Mouse (Mus musculus) layer of hippocampus, adult 18-20 months (tissue): ENCODE measurements around the gene Smc1a. TPM values are rescaled to one million over a fixed set of nuclear protein-coding genes. Genes with fewer than 3 reads are reported as not detected.

Experiments used
- DNase-seq, 2 experiments: peaks; one replicate each; pipeline ENCODE4 v3.0.0; 2022; ENCODE audit warnings: low spot score in 2 of 2
- long read RNA-seq: library from polyadenylated mRNA; stranded (forward); transcript quantifications from one replicate; pipeline ENCODE4 v2.0.0, GENCODE M21; 2021
- total RNA-seq, 2 experiments: library from RNA; stranded (reverse); gene quantifications; 2 replicates each; pipeline ENCODE4 v1.2.3; 2021

The Smc1a gene
- total RNA-seq: 10 to 100 TPM; 49.4 to 49.9 TPM
- long read RNA-seq, full-length matches to known transcripts: 53 of 66 reads
- long read RNA-seq, partial matches to known transcripts: 8 of 66 reads
- long read RNA-seq, other reads (novel, unspliced or antisense): 5 of 66 reads

DNA sequence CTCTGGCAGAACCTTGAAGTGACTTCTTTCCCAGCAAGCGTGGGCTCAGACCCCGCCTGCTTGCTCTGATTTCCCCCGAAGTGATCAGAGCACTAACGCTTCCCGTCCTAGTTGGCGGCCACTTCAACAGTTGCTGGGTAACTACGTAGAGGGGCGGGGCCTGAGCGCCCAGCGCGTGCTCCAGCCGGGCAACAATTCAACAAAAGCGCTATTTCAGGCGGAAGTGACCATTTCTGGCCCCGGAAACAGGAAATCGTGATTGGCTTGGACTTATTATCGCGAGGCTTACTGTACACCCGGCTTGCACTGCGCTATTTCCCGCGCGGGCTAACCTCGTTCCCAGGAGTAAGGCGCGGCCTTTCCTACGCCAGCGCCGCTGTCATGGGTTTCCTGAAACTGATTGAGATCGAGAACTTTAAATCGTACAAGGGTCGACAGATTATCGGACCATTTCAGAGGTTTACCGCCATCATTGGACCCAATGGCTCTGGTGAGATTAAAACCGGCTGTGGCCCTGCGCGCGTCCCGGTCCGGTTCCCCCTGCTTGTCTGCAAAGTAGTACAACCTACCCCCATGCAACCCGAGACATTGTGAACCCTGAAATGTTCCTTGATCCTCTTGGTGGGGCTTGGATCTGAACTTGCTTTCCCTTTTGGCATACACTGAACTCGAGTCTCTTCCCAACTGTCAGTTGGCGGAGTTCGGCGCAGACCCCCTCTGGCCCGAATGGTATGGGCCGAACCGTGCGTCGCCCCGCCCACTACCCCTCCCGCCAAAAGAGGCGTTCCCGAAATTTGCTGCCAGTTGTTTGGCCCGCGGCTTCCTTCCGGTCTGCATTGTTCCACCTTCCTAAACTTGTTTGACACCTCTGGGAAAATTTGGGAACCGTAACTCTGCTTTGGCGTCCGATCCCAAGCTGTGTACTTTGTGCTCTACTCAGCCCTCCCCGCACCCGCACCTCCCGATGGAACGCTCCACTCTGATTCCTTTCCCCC lies at the start of gene Smc1a, which contains the start of gene Ribc1:
Smc1a (plus strand) TSS at position 278 of the 995 bp plus-strand sequence.
Ribc1 (minus strand) TSS at position 145 of the 995 bp plus-strand sequence.
- peak; percentile 87 to 95 for DNase-seq

DNA sequence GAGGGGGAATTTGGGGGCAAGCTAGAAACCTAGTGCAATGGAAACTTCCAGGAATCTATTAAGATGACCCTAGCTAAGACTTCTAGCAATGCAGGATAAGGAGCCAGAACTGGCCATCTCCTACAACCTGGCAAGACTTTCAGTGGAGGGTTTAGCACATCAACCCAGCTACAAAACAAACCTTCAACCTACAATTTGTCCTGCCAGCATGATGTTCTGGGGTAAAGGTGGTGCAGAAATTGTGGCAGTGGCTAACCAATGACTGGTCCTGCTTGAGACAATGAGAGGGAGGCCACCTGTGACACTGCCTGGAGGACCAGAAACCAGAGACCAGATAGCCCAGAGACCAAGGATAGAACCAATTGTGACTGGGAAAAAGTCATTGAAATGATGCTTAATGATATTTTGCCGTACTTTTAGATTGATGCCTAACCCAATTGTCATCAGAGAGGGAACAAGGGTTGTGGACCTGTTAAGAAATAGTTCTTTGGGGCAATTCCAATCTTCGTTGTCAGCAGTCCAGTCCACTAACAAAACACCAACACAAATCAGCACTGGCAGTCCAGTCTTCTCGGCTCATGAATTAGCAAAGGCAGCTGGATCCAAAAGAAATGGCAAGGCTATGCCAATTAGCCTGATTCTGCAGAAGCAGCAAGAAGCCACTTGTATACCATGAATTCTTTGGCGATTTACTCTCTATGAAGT lies 17.1 kb upstream of the Smc1a start:
- no peak for DNase-seq

DNA sequence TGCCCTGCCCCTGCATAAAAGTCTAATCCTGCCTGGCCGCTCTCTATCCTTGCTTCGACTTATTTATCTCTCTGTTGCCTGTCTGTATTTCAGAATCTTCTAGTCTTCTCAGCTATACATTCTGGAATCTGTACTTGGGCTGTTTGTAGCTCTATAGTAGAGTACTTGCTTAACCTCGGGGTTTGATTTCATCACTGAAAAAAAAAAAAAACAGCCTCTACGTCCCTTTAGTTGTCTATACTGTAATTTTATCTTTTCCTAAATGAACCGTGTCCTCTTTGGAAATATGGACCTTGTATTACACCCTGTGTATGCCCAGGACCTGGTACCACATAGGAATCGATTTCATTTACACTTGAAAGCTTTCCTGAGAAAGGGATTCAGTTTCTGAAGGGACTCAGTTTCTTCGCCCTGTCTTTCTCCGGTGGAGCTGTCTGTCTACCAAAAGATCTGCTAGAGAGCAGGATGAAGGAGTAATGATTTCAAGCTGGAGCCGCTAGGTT lies 15.0 kb upstream of the Smc1a start:
- DNase-seq: no peak

DNA sequence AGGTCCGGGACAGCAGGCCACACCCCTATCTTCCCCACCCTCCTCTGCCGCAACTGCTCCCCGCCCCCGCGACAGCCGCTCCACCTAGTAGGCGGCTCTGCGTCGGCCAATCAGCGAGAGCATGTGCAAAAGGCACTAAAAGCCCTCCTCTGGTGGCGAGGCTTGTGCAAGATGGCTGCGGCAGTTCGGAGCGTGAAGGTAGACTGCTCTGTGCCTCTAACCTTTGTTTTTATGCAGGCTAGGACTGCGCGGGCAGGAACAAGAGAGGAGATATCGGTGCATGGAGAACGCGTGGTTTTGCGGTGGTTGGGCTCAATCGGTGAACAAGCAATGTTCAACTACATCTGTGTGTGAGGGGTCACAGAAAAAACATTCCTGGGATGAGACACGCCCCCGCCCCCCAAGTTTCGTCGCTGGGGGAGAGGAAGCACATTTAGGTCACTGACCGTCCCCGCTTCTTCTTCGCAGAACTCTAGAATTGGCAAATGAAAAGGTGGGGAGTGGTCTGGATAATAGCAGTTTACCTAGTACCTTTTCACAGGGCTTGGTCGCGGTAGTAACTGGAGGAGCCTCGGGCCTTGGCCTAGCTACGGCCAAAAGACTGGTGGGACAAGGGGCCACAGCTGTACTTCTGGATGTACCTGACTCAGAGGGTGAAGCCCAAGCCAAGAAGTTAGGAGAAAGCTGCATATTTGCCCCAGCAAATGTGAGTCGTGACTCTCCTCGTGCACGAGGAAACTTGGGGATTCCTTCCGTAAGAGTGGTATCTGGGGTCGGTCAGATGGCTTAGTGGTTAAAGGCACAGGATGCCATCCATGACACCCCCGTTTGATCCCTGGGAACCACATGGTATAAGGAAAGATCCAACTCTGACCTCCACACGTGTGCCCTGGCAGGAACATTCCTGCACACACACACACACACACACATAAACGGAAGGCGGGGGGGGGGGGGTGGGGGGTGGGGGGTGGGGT lies 14.2 kb upstream of the Smc1a start, which contains the start of gene Hsd17b10:
Hsd17b10 (plus strand) TSS at position 109 of the 974 bp plus-strand sequence.
- peak; percentile 80 to 87 for DNase-seq

DNA sequence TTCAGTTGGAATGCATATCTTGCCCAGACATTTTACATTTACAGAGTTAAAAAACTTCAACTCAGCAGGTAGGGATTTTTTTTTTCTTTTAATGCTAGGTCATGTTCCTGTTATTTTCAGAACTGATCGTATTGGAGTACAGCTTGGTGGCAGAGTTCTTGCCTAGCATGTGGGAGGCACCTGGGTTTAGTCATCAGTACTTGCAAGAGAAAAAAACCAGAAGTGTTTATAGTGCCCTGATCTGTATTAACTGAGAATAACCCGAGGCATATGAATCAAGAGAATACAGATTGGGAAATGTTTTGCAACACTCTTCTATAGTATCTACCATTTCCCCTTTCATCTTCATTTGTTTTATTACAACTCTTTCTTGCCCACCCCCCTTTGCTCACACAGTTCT lies 13.4 kb upstream of the Smc1a start:
- no peak for DNase-seq

DNA sequence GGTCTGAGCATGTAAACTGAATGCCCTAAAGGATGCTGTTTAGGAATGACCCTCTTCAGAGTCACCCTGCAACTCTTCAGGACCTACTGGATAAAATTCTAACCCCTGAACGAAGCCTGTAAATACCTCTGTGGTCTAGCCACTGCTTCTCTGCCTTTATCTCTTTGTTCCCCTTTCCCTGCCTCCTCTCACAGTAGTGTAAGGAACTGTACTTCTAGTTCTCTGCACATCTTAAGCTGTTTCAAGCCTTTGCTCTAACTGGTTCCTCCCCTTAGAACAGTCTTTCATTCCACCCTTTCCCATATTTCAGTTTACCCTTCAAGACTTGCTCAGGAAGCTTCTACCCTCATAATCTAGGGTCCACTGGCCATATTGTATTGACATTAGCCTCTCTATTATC lies 8.4 kb upstream of the Smc1a start:
- DNase-seq: no peak

DNA sequence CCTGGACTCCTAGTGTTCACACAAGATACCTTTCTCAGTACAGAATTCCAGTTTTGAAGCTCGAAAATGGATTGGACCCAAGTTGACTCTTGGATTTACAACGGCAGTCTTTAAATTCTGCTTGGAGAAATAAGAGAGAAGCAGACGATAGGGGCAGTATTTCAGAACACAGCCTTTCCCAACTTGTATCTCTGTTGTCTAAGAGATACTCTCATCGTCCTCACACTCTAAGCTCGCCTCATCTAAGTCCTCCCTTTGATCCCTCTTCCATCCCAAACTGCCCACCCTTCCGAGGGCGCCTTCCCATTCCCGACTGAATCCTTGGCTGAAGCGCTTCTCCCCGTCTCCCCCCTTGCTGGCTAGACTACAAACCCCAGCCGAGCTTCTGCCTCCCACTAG lies 477 bp upstream of the Smc1a start:
- no peak for DNase-seq

DNA sequence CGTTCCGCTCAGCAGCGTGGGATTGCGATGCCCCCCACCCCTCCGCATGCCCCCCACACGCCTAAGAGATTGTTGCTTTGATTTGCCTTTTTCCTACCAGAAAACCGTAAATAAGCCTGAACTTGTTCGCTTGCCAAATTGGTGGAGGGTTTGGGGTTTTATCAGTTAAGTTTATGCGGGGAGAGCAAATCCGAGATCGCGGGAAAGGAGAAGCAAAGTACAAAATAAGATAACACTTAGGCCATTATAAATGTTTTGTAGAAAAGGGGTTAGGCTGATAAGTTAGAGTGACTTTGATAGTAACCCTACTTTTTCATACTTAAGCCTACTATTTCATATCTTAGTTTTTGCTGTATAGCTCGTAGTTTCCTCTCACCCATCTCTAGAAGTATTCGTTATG lies 958 bp downstream of the Smc1a start:
- no peak for DNase-seq

DNA sequence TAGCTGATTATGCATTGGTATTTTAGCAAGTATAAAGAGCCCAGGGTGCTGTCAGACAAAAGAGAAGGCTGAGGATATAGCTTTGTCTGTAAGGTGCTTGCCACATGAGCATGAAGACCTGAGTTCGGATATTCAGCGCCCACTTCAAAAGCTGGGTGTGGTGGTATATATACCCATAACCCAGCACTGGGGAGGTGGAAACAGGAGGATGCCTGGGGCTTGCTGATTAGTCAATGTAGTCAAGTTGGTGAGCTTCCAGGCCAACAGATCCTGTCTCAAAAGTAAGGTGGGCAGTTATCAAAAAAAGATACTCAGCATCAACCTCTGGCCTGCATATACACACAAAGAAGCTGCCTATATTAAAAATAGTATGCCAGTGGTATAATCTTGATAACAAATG lies 3.1 kb downstream of the Smc1a start:
- DNase-seq: no peak

DNA sequence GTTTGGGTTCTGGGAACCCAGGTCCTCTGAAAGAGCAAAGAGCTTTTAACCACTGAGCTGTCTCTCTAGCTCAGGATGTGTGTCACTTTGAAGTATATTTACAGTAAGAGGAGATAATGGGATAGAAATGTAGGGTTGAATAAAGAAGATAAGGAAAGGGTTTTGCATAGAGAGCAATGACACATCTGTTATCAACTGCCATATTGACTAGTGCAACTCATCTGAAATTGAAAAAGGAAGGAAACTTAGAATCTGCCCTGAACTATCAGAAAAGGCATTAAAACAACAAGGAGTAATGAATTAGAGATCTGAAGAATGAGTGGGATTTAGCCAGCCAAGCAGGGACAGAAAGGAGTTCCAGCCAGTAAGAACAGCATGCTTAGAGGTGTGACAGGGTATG lies 23.6 kb downstream of the Smc1a start:
- DNase-seq: no peak

DNA sequence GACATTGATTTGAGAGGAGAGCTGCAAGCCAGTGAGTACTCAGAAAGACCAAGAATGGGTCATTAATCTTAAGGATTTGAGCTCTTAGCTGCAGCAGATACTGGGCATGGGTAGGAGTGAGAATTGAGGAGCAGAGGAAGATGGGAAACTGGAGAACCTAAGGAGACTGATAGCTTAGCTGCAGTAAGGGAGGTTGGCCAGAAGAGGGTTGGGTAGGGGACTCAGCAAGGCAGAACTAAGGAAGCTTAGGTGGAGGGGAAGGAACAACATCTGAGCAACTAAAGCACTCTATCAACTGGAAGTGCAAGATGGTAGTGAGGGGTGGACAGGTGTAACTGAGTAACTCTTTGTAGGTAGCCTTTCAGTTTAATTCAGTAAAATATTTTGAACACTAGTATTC lies 31.0 kb downstream of the Smc1a start:
- DNase-seq: no peak

DNA sequence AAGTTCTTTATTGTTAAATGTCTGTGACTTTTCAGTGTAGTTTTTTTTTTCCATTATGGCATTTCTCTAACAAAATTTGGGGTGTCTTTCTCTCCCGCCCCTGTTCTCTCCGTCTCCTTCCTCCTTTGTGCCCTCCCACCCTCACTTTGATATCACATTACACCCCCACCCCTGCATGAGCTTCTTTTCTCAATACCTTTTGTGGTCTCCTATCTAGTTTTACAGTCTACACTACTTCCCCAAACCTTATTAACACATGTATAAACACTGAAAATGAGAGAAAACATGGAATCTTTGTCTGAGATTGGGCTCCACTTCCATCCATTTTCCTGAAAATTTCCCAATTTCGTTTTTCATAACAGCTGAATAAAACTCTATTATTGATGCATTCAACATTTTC lies 36.3 kb downstream of the Smc1a start:
- DNase-seq: no peak

DNA sequence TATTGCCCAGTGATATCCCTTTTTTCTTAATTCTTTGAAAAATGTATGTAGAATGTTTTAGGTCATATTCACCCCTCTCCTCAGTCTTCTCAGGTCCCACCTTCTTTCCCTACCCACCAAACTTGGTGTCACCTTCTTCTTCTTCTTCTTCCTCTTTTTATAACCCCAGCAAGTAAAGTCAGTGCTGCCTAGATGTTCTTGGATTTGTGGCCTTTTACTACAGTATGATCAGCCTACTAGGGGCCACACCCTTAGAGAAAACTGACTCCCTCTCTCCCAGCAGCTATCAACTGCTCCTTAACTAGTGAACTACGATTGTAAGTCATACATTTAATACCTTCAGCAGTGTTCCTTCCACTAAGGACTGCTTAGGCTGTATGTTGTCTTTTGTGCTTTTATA lies 37.9 kb downstream of the Smc1a start:
- DNase-seq: no peak

DNA sequence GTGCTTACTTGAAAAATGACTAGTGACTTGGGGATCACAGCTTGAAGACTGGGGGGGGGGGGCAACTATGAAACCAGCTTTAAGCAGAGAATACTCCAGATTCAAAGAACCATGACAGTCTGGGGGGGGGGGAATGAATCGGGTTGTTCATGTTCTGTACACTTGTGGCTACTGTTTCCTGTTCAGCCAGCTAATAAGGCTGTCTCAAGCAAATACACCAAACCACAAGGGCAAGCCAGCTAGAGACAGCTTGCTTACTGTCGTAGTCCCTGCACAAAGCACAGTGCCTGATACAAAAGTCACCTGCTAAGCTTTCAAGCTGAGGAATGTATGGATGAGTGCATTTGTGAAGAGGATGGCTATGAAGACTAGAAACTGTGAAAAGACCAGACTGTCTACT lies 49.4 kb downstream of the Smc1a start:
- no peak for DNase-seq

DNA sequence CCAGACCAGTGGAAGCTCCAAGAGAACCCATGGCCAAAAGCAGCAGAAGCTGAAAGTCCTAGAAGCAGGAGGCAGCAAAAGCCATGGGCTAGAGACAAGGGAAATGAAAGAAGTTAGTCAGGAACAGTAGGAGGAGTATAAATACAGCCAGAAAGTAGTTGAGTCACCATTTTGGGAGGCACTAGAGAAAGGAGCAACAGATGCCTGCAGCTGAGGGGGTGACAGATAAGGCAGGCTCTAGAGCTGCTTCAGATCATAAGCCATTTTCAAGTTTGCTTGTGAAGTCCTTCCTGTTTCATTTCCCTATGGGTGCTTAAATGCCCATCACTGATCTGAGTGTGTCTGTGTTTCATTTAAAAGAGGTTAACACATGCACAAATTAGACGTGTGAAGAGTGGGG lies 51.6 kb downstream of the Smc1a start:
- DNase-seq: peak in 1 of 2 experiments; percentile 8

DNA sequence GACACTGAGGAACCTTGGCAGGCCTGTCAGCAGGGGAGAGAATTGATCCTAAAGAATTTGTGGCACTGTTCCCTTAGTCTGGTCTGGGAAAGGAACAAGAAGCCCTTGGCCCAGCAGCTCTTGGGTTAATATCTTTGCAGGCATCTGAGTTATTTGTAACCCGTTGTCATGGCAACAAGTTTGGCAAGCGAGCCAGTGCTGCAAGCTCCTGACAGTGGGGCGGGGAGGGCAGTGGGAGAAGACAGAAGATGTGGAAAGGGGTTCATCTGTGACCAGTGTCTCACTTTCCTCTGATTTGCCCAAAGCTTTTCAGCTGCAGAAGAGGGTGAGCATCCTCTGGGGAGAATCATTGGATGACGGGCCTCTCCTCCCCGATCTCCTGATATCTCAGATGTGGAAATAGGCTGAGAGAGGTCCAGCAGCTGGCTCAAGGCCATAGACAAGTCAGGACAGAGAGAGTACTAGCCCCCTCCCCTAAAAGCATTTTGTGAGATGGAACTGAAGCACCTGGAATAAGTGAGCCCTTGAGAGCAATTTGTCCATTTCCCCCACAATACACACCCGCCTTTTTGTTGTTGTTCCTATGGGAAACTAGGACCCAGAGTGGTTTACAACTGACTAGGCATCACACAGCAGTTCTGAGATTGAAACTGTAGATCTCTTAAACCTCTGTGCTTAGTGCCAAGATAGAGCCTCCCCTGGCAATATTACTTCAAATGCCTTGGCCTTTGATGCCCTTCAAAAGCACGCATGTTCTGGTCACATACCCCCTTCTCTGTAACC lies 73.8 kb downstream of the Smc1a start:
- DNase-seq: peak; percentile 65 to 84

DNA sequence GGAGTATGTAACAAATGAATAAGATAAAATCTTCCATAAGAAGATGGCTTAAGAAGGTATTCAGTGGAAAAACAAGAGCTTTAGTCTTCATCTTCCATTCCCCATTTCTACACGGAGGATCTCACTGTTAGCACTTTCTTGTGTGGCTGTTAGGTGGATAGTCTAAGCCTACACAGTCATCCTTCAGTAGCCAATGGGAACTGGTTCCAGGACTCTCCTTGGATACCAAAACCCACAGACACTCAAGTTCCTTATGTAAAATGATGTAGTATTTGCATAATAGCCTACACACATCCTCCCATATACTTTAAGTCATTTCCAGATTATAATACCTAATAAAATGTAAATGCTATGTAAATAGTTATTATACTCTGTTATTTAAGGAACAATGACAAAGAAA lies 81.3 kb downstream of the Smc1a start:
- DNase-seq: no peak
